Mouse (Mus musculus): Measurements from ENCODE around the gene Ttc7b.

Gene Ttc7b

DNA sequence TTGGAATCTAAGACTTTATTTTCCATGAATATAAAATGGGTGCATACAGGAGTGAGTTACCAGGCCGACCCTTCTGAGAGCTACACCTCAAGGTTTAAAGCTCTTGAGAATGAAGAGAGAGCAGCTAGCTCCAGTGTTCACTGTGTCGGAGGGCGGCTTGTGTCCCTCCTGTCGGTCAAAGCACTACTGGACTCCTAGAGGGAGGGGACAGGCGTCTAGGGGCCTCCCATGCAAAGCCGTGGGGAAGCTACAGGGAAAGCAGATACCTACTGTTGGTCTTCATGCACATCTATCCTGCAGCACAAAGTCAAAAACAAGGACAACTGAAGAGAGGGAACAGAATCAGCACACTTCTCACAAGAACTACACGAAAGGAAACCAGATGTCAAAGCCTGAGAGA, 74.9 kb downstream of the Ttc7b start:
- peak; percentile 61 for DNase-seq

DNA sequence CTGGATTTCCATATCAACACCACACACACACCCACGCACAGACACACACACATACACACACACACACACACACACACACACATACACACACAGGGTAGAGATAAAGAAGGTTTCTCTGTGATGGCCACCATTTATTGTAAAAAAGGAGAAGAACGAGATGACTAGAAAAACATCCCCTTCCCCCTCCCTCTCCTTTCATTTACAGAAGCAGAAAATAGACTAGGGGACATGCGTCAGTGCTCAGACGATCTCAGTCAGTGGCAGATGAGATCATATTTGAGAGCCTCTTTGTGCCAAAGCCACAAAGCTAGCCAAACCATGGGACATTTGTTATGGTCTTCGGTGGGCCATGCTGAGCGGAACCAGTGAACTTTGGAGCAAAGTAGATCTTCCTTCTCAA, 75.4 kb downstream of the Ttc7b start:
- peak; percentile 88 for DNase-seq

- peak; percentile 82 for DNase-seq
Measured at GRCm38 (mm10) chr12:100444671-100445165, 75.9 kb downstream of the Ttc7b start.

DNA sequence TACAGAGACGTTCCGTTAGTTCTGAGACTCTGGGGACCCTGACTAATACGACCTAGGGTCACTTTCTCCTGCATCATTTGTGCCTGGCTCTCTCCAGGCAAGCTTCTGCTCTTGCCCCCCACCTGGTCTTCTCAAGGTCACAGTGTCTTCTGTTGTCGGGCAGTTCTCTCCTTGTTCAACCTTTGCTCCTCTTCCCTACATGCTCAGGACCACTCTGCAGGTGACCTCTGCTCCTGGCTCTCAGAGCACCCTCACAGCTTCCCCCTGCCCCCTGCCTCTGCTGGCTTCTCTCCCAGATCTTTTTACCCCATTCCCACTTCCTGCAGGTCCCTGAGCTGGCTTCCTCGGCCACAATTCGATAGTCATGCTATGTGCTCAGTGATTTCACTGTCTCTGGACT, 77.2 kb downstream of the Ttc7b start:
- peak; percentile 88 for DNase-seq

- DNase-seq: peak; percentile 71
Measured at GRCm38 (mm10) chr12:100441609-100442008, 79.0 kb downstream of the Ttc7b start.

DNA sequence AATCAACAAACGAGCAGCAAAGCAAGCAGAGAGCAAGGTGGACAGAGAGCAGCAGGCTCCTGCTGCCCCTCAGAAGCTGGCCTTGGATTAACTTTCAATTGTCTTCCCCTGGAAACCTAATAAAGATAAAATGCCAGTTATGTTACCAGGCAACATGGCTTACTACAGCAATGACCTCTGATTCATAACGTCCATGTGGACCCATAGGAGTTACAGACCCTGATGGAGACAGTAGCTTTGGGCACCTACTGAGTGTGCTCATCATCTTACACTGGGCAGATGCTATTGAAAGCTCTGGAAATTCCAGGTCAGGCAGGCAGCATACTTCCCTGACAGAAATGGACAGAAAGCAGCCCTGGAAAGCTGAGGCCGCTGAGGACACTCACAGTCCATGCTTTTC, 80.7 kb downstream of the Ttc7b start:
- peak; percentile 72 for DNase-seq

DNA sequence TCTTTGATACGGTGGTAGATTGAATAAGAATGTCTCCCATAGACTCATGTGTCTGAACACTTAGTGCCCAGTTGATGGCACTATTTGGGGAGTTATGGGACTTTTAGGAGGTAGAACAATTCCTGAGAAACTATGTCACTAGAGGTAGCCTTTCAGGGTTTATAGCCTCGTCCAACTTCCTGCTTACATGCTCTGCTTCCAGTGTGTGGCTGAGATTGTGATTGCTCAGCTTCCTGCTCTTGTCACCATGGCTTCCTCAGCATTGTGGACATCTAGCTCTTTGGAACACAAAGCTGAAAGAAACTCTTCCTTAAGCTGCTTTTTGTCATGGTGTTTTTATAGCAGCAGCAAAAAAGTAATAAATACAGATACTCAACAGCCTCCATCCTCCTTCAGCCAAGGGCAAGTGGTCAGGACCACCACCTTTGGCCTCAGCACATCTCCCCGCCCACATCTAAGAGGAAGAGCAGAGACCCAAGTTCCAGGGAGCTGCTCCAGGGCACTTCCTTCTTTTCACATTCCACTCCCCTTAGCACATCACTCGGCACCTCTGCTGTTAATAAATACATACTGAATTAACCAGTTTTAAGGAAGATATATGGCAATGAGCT, 81.4 kb downstream of the Ttc7b start:
- DNase-seq: peak; percentile 92

- DNase-seq: peak; percentile 79
Measured at GRCm38 (mm10) chr12:100438509-100438908, 82.1 kb downstream of the Ttc7b start.

DNA sequence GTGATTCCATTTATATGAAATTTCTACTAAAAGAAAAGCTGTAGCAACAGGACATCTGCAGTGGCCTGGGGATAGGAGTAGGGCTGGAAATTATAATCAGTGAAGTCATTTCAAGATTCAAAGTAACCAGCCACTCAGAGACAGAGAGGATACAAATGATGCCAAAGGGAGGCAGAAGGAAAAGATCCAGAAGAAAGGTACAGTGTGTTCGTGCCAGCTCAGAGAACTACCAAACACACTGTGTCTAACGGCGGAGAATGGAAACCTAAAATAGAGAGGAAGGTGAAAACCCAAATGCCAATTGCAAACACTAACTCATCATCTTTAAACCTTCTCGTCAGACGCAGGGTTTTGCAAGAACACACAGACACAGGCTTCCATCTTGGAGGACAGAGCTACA, 82.8 kb downstream of the Ttc7b start:
- DNase-seq: peak; percentile 46

- DNase-seq: no peak
Measured at GRCm38 (mm10) chr12:100435763-100436162, 84.9 kb downstream of the Ttc7b start.

GRCm38 (mm10) chr12:100431830-100432229, 88.8 kb downstream of the Ttc7b start:
- DNase-seq: peak; percentile 84

DNA sequence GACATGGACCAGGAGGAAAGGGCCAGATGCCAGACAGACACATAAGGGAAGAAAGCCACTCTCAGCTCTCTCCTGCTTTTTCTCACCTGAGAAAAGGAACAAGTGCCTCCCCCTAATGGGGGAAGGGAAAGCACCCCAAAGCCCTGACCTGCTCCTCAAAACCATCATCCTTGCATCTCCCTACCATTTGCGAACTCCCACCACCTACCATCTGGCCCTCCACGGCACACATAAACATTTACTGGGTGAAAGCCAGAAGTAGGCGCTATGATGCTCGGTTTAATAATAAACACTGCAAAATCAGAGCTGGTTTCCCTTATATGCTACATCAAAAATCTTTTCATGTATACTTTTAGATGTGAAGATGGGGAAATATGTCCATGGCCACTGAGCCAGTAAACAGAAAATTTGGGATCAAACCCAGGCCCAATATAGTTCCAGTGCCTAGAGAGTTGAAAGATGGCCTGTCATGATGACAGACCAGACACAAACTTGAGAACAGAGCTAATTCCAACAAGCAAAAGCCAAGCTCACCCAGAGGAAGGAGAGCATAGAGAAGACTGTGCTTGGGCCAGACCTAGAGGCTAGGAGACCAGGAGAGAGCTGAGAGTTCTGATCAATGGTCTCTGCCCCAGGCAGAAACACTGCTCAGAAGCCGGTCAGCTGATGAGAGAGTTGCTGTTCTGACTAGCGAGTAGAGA, 91.1 kb downstream of the Ttc7b start:
- no peak for DNase-seq

- DNase-seq: peak; percentile 15
Measured at GRCm38 (mm10) chr12:100428183-100428582, 92.4 kb downstream of the Ttc7b start.

DNA sequence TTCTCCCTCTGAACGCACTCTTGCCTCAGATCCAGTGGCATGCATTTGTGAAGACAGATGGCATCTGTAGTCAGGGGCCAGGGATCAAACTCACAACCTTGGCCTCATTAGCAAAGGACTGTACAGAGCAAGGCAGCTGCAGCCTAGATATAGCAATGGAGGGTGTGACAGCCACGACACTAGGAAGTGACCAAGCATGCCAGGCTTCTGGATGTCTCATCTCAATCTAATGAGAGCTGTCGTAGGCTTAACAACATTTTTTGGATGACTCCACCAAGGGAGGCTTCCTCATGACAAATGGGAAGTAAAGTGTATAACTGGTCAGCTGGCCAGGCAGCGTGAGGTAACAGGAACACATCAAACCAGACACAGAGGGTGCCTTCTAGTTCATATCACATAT, 94.4 kb downstream of the Ttc7b start:
- peak; percentile 95 for DNase-seq

GRCm38 (mm10) chr12:100425028-100425427, 95.6 kb downstream of the Ttc7b start:
- DNase-seq: peak; percentile 64

DNA sequence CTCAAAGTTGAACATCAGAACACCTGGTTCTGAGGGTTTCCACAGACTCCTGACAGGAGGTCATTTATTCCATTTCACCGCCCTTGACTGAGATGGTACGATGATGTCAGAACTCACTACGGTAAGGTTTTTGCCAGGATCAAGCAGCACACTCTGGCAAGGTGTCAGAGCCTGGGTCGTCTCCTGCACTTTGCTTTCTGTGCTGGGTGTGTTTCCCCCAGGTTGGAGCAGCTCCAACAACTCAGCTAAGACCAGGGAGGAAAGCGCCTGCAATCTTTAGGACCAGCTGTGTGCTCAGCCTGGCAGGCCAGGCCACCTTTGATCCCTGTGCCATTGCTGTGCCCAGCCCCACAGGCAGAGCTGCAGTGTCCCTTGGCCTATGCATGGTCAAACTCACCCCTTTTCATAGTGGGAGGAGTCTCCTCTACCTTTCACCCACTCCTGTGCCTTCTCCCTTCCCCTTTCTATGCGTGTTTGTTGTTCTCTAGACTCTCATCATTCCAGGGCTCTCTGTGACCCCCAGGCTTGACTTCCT, 98.3 kb downstream of the Ttc7b start:
- peak; percentile 91 for DNase-seq

GRCm38 (mm10) chr12:100421538-100421937, 99.1 kb downstream of the Ttc7b start:
- DNase-seq: peak; percentile 89

DNA sequence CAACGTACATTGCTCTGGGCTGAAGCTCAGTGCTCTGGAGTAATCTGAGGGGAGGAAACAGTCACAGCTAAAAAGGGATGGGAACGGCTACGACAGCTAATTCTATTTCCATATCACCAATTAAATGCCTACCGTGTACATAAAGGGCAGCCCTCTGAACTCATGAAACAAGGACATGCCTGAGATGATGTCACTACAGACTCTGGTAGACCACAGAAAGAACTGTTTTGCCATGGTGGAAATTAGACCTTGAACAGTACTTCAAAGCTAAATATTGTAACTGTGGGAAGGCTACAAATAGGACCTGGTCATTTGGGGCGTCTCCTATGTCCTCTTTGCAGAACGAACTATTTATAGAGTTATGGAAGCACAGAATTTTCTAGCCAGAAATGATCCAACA, 99.7 kb downstream of the Ttc7b start:
- no peak for DNase-seq

DNA sequence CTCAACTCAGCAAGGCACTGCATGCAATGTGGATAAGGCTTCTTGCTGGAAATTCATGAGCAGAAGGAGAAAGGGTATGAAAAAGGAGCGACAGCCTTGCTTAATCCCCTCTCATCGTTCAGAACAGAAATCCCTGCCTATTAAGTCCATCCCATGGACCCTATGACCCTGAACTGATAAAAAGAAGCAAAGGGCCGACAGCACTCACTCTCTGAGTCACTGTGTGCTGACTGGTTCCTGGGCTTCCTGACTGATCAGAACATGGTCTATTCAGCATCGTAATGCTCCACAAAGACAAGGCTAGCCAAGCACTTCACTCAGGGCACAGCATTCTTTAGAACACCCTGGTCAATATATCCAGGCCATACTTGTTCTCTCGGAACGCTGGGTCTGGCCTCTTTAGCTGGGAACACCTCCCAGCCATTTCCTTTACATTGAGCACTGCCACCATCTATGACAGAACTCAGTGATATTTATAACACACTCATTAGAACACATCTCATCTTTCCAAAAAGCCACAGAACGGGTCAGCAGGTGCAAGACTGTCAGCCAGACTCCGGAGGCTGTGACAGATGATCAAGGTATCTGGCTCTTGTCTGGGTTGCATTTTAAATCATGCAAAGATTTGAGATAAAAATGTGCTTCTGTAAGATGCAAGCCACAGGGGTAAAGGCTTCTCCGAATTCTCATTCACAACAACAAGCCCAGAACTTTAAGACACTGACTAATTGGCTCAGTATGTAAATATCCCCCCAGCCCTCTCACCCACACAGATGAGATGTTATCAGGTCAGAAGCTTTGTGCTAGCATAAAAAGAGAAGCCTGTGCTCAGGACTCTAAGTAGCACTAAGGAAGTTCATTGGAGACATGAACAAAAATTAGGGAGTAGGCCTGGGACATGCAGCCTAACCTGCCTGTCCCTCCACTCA, 100.4 kb downstream of the Ttc7b start:
- peak; percentile 72 for DNase-seq

DNA sequence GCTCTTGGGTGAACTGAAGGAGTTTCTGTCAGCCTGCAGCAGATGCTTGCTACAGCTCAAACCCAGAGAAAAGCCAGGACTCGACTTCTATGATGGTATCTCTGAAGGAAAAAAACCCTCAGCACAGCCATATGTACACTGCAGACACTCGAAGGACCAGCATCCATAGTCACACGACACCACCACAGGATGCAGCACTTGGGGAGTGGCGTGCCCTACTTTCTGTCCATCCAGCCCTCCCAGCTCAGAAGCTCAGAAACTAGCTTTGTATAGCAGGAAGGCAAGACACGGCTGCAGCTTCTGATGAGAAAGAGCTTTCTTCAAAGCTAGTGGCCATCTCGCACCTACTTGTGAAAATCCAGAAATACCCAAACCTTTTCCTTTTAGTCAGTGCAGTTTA, 104.8 kb downstream of the Ttc7b start:
- peak; percentile 65 for DNase-seq

DNA sequence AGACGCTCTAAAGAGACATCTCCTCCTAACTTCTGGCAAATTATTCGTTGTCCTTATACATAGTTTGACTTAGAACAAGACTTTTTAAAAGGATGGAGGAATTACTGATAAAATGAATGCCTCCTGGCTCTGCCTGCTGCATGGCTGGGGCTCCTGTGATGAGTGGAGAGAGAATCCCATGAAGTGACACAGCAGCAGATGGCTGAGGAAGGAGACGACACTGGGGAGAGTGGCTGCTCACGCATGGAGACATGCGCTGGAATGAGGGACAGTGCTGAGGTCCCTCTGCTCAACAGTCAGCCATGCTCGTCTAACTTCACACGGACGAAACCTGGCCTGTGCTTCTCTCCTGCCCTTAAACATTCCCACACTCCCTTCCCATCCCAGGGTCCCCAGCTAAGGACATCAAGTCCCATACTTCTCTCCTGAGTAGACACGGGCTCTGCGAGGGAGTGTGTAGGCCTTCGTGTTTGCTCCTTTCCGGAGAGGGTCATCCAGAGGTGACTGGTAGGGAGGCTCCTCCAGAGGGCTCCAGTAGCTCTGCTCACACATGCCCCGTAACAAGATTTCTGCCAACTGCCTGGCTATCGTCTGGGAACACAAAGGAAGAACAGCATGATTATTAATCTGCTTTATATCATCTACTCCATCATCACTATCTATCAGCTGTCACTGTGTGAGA, 105.8 kb downstream of the Ttc7b start:
- DNase-seq: peak; percentile 84

GRCm38 (mm10) chr12:100408714-100409113, 111.9 kb downstream of the Ttc7b start:
- no peak for DNase-seq

DNA sequence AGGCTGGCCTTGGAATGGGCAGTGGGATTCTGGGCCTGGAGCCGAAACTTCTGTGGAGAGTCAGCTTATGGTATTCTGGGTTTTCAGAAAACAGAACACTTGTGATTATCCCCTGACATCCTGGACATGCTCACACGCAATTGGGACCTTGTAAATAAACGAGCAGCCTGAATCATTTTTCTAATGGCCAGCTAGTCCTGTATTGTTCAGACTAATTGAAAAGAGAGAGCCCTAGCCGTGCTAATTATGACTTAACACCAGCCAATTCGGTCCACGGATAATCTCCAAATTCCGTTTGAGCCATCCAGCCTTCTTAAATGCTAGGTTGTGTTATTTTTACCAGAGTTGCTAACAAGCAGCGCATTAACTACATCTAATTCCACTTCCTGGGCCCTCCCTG, 112.5 kb downstream of the Ttc7b start:
- DNase-seq: no peak
